Mouse (Mus musculus) myocyte (in vitro differentiated cells): ENCODE data around the gene Fscn1. TPM values are rescaled to one million over a fixed set of nuclear protein-coding genes. Genes with fewer than 3 reads are reported as not detected.

Source experiments
- H3K27me3 ChIP-seq: one replicate; pipeline ENCODE4 v1.6.1; 2011; ENCODE audit not compliant: control insufficient read depth, insufficient read depth, insufficient read length
- H3K36me3 ChIP-seq: one replicate; pipeline ENCODE4 v1.6.1; 2011; ENCODE audit not compliant: control insufficient read depth, insufficient read depth
- H3K4me2 ChIP-seq: one replicate; pipeline ENCODE4 v1.6.1; 2011; ENCODE audit warnings: low read depth, control low read depth
- H3K4me3 ChIP-seq: one replicate; pipeline ENCODE4 v1.5.1; 2011; ENCODE audit warnings: mild to moderate bottlenecking, control low read depth, moderate library complexity
- H3K79me2 ChIP-seq: one replicate; pipeline ENCODE4 v1.6.1; 2011; ENCODE audit not compliant: control insufficient read depth, insufficient read depth
- H3ac ChIP-seq: one replicate; pipeline ENCODE4 v1.6.1; 2011; ENCODE audit not compliant: control insufficient read depth, insufficient read length
- CEBPB ChIP-seq: IDR thresholded peaks from 2 replicates; pipeline ENCODE4 v1.6.1; 2011; ENCODE audit warnings: mild to moderate bottlenecking, moderate library complexity; ENCODE audit not compliant: poor library complexity, insufficient read depth, severe bottlenecking
- E2F4 ChIP-seq: IDR thresholded peaks from one replicate; pipeline ENCODE4 v1.6.1; 2011; ENCODE audit warnings: mild to moderate bottlenecking, control low read depth, moderate library complexity; ENCODE audit not compliant: insufficient read depth
- MAX ChIP-seq: IDR thresholded peaks from one replicate; pipeline ENCODE4 v1.6.1; 2011; ENCODE audit warnings: low read depth, mild to moderate bottlenecking, control low read depth
- MYOD1 ChIP-seq, 3 experiments: IDR thresholded peaks; one replicate each; pipeline ENCODE4 v1.6.1; 2011; ENCODE audit warnings: control low read depth in 2 of 3, low read depth in 2 of 3, mild to moderate bottlenecking in 2 of 3, moderate library complexity in 1 of 3; ENCODE audit not compliant: insufficient read length in 2 of 3, control insufficient read depth in 1 of 3
- MYOG ChIP-seq, 3 experiments: IDR thresholded peaks; one replicate each; pipeline ENCODE4 v1.6.1; 2011; ENCODE audit warnings: control low read depth in 2 of 3, low read depth in 2 of 3, mild to moderate bottlenecking in 2 of 3; ENCODE audit not compliant: insufficient read length in 2 of 3, control insufficient read depth in 1 of 3, insufficient read depth in 1 of 3
- POLR2A ChIP-seq: IDR thresholded peaks from one replicate; pipeline ENCODE4 v1.6.1; 2011; ENCODE audit warnings: low read depth, mild to moderate bottlenecking, control low read depth, moderate library complexity; ENCODE audit not compliant: insufficient read length
- POLR2AphosphoS2 ChIP-seq: IDR thresholded peaks from one replicate; pipeline ENCODE4 v1.6.1; 2011; ENCODE audit warnings: low read depth, control low read depth; ENCODE audit not compliant: insufficient read length
- REST ChIP-seq: IDR thresholded peaks from one replicate; pipeline ENCODE4 v1.6.1; 2011; ENCODE audit warnings: mild to moderate bottlenecking, control low read depth, moderate library complexity; ENCODE audit not compliant: insufficient read depth, insufficient read length
- SRF ChIP-seq: IDR thresholded peaks from one replicate; pipeline ENCODE4 v1.6.1; 2011; ENCODE audit warnings: low read depth; ENCODE audit not compliant: control insufficient read depth, insufficient read length
- TCF12 ChIP-seq: IDR thresholded peaks from one replicate; pipeline ENCODE4 v1.6.1; 2011; ENCODE audit warnings: mild to moderate bottlenecking, control low read depth; ENCODE audit not compliant: poor library complexity, insufficient read depth, severe bottlenecking
- TCF3 ChIP-seq: IDR thresholded peaks from one replicate; pipeline ENCODE4 v1.6.1; 2011; ENCODE audit warnings: low read depth, control low read depth; ENCODE audit not compliant: insufficient read length
- USF1 ChIP-seq: IDR thresholded peaks from one replicate; pipeline ENCODE4 v1.6.1; 2011; ENCODE audit warnings: low read depth, mild to moderate bottlenecking, control low read depth, moderate library complexity
- polyA plus RNA-seq: library from polyadenylated mRNA; unstranded; fragments of >200 nt; fragmentation: generic; extraction: Trizol; gene quantifications from one replicate; pipeline ENCODE4 v1.2.1, GENCODE M21; 2012; ENCODE audit warnings: missing spikeins

The Fscn1 gene
- polyA plus RNA-seq, 1 experiment: 180 TPM

DNA sequence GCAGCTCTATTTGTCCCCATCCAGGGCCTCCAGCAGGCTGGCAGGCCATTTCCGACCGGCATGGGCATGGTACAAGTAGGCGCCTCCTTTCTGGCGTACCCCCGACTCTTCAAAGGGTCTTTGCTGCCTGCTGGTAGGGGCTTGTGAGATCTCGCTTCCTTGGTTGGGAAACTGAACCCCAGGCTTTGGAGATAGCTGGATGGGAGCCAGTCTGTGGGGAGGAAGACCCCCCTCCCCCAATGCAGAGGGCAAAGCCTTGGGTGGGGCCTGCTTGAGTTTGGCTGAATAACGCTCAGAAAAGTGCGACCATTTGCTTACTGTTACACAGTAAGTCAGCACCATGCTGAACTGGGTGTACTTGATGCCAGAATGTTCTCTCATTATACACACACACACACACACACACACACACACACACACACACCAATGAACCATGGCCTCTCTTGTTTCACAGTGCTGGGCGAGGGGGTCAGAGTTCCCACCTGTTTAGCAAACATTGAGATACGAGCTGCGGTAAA lies 2.4 kb downstream of the Fscn1 start:
- H3K4me2 ChIP-seq: peak overlapping the region; percentile 94
- peaks cover 69% of the 10 kb centered on the region for H3K79me2 ChIP-seq
- H3K36me3 ChIP-seq: no peaks in the 10 kb centered on the region
- peak overlapping the region; percentile 97 for H3K4me3 ChIP-seq
- H3ac ChIP-seq: peak overlapping the region; percentile 92
- H3K27me3 ChIP-seq: no peaks in the 10 kb centered on the region
- TF ChIP-seq MYOD1 (IDR thresholded peaks at IDR 0.05; ENCODE audit: control insufficient read depth in 1 of 3, insufficient read length in 2 of 3, low read depth in 2 of 3): peak in 1 of 3 experiments; percentile 20
- no peak for TF ChIP-seq REST

- peak overlapping the region; percentile 94 for H3K4me2 ChIP-seq
- H3K27me3 ChIP-seq: no peaks in the 10 kb centered on the region
- peak overlapping the region; percentile 97 for H3K4me3 ChIP-seq
- H3ac ChIP-seq: peak overlapping the region; percentile 92
- TF ChIP-seq MYOD1 (IDR thresholded peaks at IDR 0.05; ENCODE audit: control insufficient read depth in 1 of 3, insufficient read length in 2 of 3, low read depth in 2 of 3): peak in 1 of 3 experiments; percentile 6
- TF ChIP-seq MAX: peak; percentile 55
- peak; percentile 50 for TF ChIP-seq SRF
- TF ChIP-seq TCF3: no peak
- no peak for TF ChIP-seq REST
- peak in 1 of 3 experiments; percentile 26 for TF ChIP-seq MYOG (IDR thresholded peaks at IDR 0.05; ENCODE audit: control insufficient read depth in 1 of 3, insufficient read depth in 1 of 3, insufficient read length in 2 of 3, low read depth in 2 of 3)
- no peak for TF ChIP-seq TCF12
- peak; percentile 43 for TF ChIP-seq USF1
- TF ChIP-seq POLR2AphosphoS2: peak; percentile 73
- TF ChIP-seq E2F4: no peak
- peak; percentile 55 for TF ChIP-seq POLR2A
- TF ChIP-seq CEBPB: no peak
- H3K36me3 ChIP-seq: no peaks in the 10 kb centered on the region
- peaks cover 76% of the 10 kb centered on the region for H3K79me2 ChIP-seq
Observed at GRCm38 (mm10) chr5:142963003-142963704, 3.0 kb downstream of the Fscn1 start.

GRCm38 (mm10) chr5:142963705-142964494 lies 3.8 kb downstream of the Fscn1 start:
- TF ChIP-seq CEBPB: no peak
- no peak for TF ChIP-seq USF1
- TF ChIP-seq TCF3: no peak
- no peak for TF ChIP-seq MYOG (IDR thresholded peaks at IDR 0.05; ENCODE audit: control insufficient read depth in 1 of 3, insufficient read depth in 1 of 3, insufficient read length in 2 of 3, low read depth in 2 of 3)
- TF ChIP-seq MAX: no peak
- TF ChIP-seq E2F4: no peak
- TF ChIP-seq MYOD1 (IDR thresholded peaks at IDR 0.05; ENCODE audit: control insufficient read depth in 1 of 3, insufficient read length in 2 of 3, low read depth in 2 of 3): no peak
- no peak for TF ChIP-seq REST
- TF ChIP-seq POLR2AphosphoS2: no peak
- Histone ChIP-seq H3K4me3 (peak overlapping the region; percentile 97), H3K79me2 (peaks cover 83% of the 10 kb centered on the region), H3K4me2 (peak overlapping the region; percentile 94), H3K36me3 (no peaks in the 10 kb centered on the region), H3ac (no peak overlapping the region), H3K27me3 (no peaks in the 10 kb centered on the region)

- peak overlapping the region; percentile 94 for H3K4me2 ChIP-seq
- H3ac ChIP-seq: no peak overlapping the region
- H3K4me3 ChIP-seq: peak overlapping the region; percentile 97
- no peak for TF ChIP-seq REST
- no peak for TF ChIP-seq MAX
- no peak for TF ChIP-seq CEBPB
- no peak for TF ChIP-seq E2F4
- TF ChIP-seq TCF3: no peak
- TF ChIP-seq MYOG (IDR thresholded peaks at IDR 0.05; ENCODE audit: control insufficient read depth in 1 of 3, insufficient read depth in 1 of 3, insufficient read length in 2 of 3, low read depth in 2 of 3): no peak
- no peak for TF ChIP-seq USF1
- no peak for TF ChIP-seq MYOD1 (IDR thresholded peaks at IDR 0.05; ENCODE audit: control insufficient read depth in 1 of 3, insufficient read length in 2 of 3, low read depth in 2 of 3)
- TF ChIP-seq POLR2A: no peak
- peaks cover 7% of the 10 kb centered on the region for H3K36me3 ChIP-seq
- H3K27me3 ChIP-seq: no peaks in the 10 kb centered on the region
- peaks cover 91% of the 10 kb centered on the region for H3K79me2 ChIP-seq
Observed at GRCm38 (mm10) chr5:142964650-142965049, 4.5 kb downstream of the Fscn1 start.
